Mouse (Mus musculus): ENCODE data around the gene Usp13.

Usp13 gene

DNA sequence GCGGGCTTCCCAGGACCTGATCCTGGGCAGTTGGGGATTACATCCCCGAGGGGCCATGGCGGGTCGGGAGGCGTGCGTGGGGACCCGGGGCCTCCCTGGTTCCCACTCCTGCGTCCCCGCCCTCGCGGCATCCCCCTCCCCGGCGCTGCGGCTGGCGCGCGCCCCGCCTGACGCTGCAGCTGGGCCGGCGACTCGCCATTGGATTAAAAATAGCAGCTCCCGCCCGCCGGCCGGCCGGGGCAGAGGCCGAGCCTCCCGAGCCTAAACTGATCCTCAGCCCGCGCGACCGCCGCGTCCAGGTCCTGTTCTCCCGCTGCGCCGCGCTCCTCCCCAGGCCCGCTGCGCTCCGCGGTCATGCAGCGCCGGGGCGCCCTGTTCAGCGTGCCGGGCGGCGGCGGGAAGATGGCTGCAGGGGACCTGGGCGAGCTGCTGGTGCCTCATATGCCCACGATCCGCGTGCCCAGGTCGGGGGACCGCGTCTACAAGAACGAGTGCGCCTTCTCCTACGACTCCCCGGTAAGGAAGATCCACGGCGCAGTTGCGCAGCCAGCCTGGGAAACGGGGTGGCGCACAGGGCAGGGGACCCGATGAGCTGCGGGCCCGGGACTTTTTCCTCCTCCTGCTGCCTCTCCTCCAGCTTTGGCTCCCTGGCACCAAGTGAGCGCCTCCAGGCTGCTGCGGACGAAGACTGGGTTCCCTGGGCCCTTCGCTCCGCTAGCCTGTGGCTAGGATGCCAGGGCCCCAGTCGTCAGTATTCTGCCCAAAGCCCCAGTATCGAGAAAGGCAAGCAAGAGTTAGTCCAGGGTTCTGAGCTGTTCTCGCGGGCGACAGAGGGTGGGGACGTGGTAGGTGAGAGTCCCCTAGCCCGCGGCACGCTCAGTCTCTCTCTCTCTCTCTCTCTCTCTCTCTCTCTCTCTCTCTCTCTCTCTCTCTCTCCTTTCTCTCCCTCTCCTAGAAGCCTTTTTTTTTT is at the start of gene Usp13:
TSS of gene Usp13 (plus strand) at position 190 of the 970 bp plus-strand sequence.
- DNase-seq (ENCODE audit: low read depth, low spot score), result no peak

DNA sequence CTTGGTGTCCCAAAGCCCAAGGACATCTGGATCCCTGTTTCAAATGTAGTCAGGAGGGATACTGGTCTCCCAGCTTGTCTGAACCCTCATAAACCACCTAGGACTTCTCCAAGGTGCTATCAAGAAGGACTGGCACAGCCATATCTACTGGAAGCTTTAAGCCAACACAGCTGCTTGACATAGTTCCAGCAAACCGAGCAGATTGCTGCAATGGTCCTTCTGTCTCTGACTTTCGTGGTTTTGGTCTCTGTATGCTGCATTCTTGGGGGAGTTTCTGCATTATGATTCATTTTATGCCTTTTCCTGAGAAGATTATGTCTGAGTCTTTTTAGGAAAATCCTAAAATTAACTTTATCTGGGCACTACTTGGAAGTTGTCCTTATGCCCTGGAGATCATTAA is 46.6 kb upstream of the Usp13 start:
- DNase-seq (ENCODE audit: low read depth, low spot score), result no peak

DNA sequence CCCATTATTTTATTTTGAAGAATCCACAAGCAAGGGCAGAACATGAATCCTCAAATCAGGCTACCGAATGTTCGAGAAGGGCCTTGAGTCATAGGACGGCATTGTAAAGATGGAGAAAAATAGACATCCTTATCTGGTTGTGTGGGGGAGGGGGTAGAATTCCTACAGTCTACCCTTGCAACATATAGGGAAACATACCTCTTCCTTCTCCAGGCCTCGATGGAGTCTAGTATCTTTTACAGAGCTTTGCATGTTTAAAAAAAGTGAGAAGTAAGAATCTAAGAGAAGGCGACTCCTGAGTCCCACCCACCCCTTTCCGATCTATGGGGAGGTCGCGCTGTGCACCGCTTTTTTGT is 367 bp upstream of the Usp13 start:
- no peak for DNase-seq (ENCODE audit: low read depth, low spot score)

DNA sequence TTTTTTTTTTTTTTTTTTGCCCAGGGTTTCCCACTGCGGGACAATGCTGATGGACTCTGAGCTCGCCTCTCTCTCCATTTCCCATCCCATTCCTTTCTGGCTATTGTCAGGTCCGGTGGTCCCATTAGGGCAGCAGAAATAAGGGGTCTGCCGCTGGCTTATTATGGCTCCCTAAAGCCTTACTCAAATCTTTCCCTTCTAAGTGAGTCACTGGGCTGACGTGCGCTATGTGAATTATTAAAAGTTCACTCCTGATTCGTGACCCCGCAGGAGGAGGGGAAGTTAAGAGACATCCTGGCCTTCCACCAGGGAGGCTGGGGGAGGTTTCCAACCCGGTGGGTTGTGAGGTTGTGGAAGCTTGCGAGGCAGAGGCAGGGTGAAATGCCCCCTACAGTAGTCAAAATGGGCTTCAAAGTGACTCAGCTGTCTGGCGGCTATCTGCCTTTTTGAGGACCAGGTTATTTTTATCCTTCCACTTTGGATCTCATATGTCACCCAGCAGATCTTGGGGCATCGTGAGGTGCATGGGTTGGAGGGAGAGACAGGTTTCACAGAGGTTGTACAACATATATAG is 1.1 kb downstream of the Usp13 start:
- DNase-seq (ENCODE audit: low read depth, low spot score), result no peak

DNA sequence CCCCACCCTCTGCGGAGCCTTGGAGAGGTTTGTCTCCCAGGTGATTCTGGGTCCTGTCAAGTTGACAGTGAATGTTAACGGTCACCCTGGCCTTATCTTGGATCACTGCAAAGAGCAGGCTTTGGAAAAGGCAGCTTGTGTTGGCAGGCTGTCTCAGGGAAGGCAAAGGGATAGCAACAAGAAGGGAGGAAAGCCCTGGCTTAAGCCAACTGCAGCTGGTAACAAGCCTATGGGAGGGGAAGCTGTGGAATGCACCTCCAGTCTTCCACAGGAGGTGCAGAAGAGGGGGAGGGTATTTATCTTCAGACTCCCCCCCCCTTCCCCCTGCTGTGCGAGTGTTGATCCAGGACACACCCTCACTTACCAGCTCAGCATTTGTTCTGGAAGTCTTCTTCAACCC is 5.3 kb downstream of the Usp13 start:
- DNase-seq (ENCODE audit: low read depth, low spot score), result no peak

DNA sequence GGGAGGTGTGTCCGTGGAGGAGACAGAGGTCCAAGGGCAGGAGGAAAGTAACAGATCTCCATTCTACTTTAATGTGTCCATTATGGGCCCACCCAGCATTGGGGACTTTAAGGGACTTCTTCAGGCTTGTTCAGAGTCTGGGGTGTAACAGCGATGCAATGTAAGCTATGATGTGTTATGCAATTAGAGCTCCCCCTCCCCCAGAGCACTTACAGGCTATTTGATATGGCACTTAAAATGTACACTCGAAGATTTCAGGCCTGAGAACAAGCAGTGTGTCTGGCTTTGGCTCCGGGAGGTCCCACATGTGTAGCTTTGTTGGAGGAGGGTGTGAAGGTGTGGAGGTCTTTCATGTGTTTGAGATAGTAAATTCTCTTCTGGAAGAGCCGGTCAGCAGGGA is 7.6 kb downstream of the Usp13 start:
- no peak for DNase-seq (ENCODE audit: low read depth, low spot score)

DNA sequence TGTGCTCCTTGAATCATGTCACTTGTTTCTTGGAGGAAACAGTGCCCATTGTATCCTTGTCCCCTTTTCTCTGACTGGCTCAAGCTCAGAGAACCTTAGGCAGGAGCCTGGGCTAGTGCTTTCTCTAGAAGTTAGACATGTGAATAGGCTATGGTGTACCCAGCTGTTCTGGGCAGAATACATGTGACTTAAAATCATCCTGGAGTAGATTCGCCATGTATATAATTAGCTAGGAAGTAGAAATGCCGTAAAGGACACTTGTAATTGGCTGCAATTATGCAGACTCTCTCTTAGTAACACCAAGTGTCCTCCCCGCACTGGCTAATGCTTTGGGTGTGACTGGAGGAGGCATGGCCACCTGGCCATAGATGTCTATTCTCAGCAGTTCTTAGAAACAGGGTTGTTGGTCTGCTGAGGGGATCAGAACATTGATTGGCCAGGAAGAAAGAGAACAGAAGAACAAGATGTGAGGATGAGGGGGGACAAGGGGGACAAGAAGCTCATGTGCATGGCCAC is 8.7 kb downstream of the Usp13 start:
- DNase-seq (ENCODE audit: low read depth, low spot score), result no peak

DNA sequence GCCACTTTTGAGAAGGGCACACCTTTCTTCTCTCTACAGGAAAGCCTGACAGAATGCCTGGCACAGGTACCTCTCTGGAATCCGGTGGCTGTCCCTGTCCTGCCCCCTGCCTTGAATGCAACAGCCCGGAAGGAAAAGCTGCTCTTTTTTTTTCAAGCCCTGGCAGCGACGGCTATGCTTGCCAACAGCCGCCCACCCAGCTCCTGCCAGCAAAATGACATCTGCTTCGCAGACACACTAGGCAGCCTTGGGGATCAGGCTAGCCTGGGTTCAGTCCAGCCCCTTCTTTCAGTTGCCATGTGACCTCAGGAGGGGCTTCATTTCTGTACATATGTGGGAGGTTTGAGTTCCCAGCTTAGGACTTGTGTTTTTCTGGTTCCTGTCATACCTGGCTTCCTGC is 9.4 kb downstream of the Usp13 start:
- DNase-seq (ENCODE audit: low read depth, low spot score), result no peak

DNA sequence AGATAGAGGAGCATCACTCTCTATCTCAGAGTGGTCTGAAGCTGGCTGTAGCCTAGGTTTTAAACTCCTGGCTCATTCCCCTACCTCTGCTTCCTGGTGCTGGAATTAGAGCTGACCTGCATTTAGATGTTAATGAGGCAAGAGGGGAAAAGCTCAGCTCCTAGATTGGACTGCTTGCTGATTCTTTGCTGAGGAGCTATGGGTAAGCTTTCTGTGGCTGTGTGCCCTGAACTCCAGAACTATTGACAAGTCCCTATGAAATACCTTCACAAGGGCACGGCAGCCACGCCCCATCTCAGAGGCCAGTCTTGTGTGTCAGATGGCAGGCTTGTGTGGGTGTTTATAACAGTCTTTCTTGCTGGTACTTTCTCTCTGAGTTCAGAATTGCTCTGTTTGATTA is 16.5 kb downstream of the Usp13 start:
- DNase-seq (ENCODE audit: low read depth, low spot score), result no peak

DNA sequence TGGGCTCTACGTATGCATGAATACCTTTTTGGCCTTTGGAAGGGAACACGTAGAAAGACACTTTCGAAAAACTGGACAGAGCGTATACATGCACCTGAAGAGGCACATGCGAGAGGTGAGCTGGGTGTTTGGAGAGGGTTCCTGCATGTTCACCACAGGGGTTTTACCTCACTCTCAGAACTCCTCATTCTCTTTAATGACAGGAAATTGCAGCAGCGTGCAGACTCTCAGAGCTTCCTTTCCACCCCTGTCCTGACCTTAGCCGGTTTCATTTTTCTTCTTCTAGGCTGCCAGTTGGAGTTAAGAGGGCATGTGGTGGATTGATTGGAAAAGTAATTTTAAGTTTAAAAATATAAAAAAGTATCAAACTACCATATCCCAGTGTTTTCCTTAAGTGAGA is 20.5 kb downstream of the Usp13 start:
- DNase-seq (ENCODE audit: low read depth, low spot score), result no peak

DNA sequence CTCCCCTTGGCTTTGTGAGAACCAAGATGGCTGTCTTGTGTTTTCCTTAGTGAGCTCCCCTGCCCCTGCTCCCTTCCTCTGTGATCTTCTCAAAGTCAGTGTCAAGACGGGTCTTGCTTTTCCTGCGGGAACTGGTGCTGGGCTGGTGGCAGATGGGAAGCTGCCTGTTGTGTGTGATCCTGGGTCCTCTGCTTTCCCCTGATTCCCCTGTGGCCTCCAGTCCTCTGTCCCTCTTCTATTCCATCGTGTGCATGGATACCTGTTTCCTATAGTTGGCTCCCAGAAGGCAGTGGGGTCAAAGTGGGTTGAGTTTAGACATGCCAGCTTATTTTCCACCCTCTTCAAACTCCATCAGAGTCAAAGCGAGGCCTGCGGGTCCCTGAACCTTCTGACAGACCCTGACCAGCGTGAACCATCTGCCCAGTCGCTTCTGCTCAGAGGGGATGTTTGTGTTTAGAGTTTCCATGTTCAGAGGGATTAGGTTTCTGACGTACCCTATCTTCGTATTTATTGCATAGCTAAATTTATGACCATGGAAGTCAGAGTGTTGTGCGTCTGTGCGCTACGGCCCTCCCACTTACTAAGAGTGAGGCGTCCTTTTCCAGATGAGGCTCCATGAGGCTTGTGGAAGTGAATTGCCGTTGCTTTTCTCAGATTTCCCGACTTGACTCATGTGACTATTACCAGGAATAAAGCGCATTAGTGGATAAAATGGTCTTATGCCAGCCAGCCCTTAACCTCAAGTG is 39.2 kb downstream of the Usp13 start:
- DNase-seq (ENCODE audit: low read depth, low spot score), result no peak

DNA sequence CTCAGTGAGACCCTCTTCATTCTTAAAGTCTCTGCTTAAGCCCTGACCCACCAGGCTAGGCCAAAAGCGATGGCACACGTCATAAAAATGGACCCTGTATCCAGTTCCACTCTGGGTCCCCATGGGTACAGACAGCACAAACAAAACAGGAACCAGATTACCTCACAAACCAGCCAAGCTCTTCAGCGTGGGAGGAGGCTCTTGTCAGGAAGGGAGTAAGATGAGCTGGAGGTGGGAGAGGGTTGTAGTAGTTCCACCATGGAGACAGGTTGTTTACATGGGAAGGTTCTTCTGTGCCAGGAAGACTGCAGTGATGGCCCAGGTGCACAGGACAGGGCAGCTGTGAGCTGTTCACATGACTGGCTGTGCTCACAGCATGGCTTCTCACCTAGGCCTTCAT is 53.7 kb downstream of the Usp13 start:
- no peak for DNase-seq (ENCODE audit: low read depth, low spot score)

DNA sequence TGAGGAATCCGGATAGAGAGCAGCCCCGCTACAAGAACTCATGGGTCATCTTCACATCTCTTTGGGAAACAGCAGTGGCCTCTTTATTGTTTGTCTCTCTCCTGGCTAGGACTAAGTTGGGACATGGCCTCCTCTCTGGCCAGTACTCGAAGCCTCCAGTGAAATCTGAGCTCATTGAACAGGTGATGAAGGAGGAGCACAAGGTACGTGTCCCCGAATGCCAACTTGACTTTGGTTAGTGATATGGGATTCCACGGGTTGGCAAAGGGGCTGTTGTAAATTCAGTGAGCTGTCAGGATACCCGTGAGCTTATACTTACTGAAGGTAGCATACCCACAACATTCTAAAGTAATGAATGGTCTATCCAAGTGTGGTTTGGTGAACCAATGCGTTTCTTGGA is 69.0 kb downstream of the Usp13 start:
- no peak for DNase-seq (ENCODE audit: low read depth, low spot score)

DNA sequence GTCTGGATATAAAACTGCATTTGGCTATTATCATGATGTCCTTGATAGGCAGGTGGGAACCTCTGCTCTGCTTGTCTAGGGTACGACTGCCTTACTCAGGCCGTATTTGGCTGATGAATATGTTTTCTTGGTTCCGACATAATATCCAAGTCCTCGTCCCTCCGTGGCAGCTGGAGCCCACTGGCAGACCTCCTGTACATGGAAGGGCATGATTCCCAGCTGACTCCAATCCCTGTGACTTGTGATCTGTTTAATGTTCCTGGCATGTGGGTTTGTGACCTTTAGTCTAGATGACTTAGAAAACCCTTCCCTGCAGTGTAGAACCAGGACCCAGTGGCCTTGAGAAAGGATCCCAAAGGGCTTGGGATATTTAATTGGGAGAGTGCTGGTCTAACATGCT is 71.5 kb downstream of the Usp13 start:
- DNase-seq (ENCODE audit: low read depth, low spot score), result no peak

DNA sequence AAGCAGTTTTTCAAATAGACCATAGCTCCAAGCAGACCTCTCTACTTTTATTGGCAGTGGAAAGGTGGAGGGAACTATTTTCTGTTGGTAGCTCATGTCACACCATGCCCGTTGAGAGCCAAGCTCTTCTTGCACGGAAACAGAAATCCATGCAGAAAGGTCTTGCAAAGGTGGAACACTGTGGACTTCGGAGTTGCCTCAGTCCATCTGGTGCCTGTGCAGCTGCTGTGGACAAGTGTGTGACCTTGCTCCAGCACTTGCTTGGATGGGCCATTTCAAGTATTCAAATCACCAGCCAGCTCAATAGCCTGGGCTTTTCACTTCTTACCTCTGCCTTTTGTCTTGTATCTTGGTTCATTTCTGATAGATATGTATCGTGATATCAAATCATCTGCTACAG is 72.8 kb downstream of the Usp13 start:
- DNase-seq (ENCODE audit: low read depth, low spot score), result no peak

DNA sequence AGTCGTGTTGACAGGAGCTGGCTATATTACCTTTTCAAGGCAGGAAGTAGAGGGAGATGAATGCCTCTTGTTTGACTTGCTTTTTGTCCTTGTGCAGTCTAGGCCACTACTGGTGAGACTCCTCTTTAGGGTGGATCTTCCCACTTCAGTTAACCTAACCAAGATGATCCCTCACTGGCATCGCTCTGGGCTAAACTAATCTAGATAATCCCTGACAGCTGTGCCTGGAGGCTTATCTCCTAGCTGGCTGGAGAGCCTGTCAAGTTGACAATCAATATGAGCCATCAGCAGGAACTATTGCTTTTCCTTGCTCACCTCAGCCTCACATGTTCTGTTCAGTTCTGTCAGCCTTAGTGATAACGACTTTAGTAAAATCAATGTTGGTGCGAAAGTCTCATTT is 86.1 kb downstream of the Usp13 start:
- no peak for DNase-seq (ENCODE audit: low read depth, low spot score)

DNA sequence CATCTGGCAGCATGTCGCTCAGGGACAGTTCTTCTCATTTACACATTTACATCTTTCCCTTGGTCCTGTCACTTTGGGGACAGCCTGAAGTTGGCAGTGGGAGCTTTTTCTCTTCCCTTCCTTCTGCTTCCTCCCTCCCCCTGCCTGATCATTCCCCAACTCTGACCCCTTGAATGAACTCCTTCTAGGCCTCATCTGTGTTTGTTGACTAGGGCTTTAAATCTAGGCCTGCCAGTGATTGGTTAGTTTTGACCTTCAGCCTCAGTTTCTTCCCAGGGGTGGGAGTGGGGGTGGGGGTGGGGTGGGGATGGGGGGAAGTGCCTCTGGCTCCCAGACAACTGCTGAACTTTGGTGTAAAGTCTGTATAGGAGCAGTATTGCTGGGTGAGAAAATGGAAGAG is 87.3 kb downstream of the Usp13 start:
- DNase-seq (ENCODE audit: low read depth, low spot score), result no peak

DNA sequence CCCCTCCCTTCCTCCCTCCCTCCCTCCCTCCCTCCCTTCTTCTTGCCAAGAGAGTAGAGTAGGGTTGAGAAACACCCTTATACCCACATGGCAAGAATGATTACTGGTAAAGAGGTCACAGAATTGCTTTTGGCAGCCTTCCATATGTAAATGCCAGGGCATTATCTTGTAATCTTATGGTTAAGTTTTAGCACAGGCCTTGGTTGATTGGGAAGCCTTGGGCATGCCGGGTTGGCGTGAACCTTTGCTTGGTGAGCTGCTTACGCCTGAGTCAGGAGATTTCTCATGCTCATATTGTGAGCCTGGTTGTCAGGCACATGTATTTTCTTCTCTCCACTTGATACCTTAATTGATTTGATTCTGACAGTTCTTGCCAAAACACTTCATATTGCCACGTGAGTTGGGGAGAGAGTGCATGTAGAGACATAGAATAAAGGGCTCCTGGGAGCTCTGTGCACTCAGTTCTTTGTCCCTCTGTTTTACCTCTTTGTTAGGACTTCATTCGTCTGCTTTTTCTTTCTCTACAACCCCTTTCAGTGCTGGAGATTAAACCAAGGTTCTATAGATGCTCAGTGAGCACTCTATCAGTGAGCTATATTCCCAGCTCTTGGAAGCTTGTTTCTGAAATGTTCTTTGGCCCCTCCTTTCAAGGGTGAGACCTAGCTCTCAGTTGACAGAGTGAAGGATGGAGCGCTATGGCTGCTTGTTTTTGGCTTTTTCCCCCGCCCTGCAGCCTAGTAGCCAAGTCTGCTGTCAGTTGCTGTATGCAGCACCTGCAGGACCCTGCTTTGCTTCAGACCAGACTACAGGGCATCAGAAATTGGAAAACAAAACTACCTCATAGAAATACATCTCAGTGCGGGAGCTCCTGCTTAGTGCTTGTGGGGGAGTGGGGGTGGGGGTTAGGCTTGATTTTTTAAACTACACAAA is 88.8 kb downstream of the Usp13 start:
- DNase-seq (ENCODE audit: low read depth, low spot score), result no peak

DNA sequence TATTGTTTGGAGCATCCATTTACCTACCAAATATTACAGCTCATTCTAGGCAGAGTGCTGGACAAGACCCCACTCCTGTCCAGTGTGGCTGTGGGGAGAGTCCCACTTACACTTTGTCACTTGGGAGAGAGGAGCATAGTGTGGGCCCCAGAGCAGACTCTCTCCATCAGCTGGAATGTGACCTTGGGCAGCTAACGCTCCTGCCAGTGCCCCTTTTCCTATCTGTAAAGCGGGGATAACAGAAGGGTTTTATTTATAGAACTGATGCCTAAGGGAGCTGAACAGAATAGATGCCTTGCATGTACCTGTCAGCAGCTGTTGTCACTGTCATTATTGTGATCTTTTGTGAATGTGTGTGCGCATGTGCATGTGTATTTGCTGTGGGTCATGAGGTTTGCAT is 91.1 kb downstream of the Usp13 start:
- no peak for DNase-seq (ENCODE audit: low read depth, low spot score)

DNA sequence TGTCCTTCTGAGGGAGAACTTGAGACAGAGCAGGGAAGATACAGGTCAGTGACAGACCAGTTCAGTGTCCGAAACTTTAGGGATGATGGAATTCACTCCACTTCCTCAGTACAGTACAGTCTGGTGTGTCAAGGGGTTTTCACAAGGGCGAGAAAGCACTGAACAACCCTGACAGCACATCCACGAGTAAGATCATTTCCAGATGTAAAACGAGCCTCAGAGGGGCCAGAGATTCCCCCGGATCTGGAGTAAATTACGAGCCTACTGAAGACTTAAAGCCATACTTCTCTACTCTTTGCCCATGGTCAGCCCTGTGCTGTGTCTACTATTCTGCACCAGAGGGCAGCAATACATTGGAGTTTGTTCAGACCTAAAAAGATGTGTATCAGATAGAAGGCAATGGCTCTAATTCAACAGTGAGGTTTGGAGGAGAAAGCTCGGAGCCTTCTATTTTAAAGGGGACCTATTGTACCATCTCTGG is 92.8 kb downstream of the Usp13 start:
- no peak for DNase-seq (ENCODE audit: low read depth, low spot score)

DNA sequence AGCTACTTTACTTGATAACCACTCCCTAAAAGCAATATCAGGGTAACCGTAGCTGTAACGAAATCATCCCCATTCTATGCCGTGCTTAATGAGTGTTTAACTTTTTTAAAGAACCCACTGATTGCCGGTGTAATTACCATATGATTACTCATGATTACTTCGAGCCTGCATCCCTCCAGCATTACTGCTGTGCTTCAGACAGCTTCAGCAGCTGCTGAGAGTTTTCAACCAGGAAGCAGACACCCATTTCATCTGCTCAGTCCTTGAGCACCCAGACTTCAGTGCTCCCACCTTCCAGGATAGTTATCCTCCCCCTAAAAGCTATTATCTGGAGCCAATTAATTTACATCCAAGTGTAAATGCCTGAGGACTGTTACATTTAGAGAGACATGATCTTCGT is 106.8 kb downstream of the Usp13 start:
- no peak for DNase-seq (ENCODE audit: low read depth, low spot score)
